Mouse (Mus musculus): Measurements from ENCODE around the gene Padi3. TPM values are rescaled to one million over a fixed set of nuclear protein-coding genes. Genes with fewer than 3 reads are reported as not detected.

Padi3 gene
- polyA plus RNA-seq, 1 experiment: 0.02 TPM

GRCm38 (mm10) chr4:140785217-140785616 lies 25.2 kb downstream of the Padi3 start:
- H3K36me3 ChIP-seq (replicated peaks; ENCODE audit: low read length): no peaks in the 10 kb centered on the region
- TF ChIP-seq FLI1 (IDR thresholded peaks at IDR 0.05; ENCODE audit: low read length) (no peak), GATA1 (IDR thresholded peaks at IDR 0.05; ENCODE audit: borderline replicate concordance, low read length) (no peak)
- H3K4me1 ChIP-seq: peaks cover 16% of the 10 kb centered on the region
- no peak overlapping the region for H3K4me3 ChIP-seq (replicated peaks)
- peaks cover 10% of the 10 kb centered on the region for H3K27me3 ChIP-seq (replicated peaks)
- peaks cover 35% of the 10 kb centered on the region for H3K9me3 ChIP-seq

GRCm38 (mm10) chr4:140784292-140784945 lies 26.0 kb downstream of the Padi3 start:
- Histone ChIP-seq H3K36me3 (replicated peaks; ENCODE audit: low read length) (no peaks in the 10 kb centered on the region), H3K9me3 (peaks cover 42% of the 10 kb centered on the region), H3K4me3 (replicated peaks) (no peak overlapping the region), H3K27me3 (replicated peaks) (peaks cover 14% of the 10 kb centered on the region), H3K4me1 (peaks cover 16% of the 10 kb centered on the region)
- no peak for TF ChIP-seq FLI1 (IDR thresholded peaks at IDR 0.05; ENCODE audit: low read length)
- TF ChIP-seq GATA1 (IDR thresholded peaks at IDR 0.05; ENCODE audit: borderline replicate concordance, low read length): no peak

- H3K36me3 ChIP-seq (replicated peaks; ENCODE audit: low read length): no peaks in the 10 kb centered on the region
- TF ChIP-seq FLI1 (IDR thresholded peaks at IDR 0.05; ENCODE audit: low read length) (no peak), GATA1 (IDR thresholded peaks at IDR 0.05; ENCODE audit: borderline replicate concordance, low read length) (no peak)
- peaks cover 47% of the 10 kb centered on the region for H3K9me3 ChIP-seq
- H3K4me3 ChIP-seq (replicated peaks): no peak overlapping the region
- H3K4me1 ChIP-seq: peaks cover 12% of the 10 kb centered on the region
- peaks cover 14% of the 10 kb centered on the region for H3K27me3 ChIP-seq (replicated peaks)
Measured at GRCm38 (mm10) chr4:140782821-140783220, 27.6 kb downstream of the Padi3 start.

GRCm38 (mm10) chr4:140780507-140780906 lies 29.9 kb downstream of the Padi3 start:
- H3K9me3 ChIP-seq: peaks cover 35% of the 10 kb centered on the region
- peaks cover 3% of the 10 kb centered on the region for H3K4me1 ChIP-seq
- TF ChIP-seq FLI1 (IDR thresholded peaks at IDR 0.05; ENCODE audit: low read length) (no peak), GATA1 (IDR thresholded peaks at IDR 0.05; ENCODE audit: borderline replicate concordance, low read length) (no peak)
- H3K36me3 ChIP-seq (replicated peaks; ENCODE audit: low read length): no peaks in the 10 kb centered on the region
- H3K27me3 ChIP-seq (replicated peaks): peaks cover 17% of the 10 kb centered on the region
- H3K4me3 ChIP-seq (replicated peaks): no peak overlapping the region

GRCm38 (mm10) chr4:140779803-140780397 lies 30.5 kb downstream of the Padi3 start:
- H3K4me1 ChIP-seq: no peaks in the 10 kb centered on the region; the same call in 1 of the 2 replicates
- H3K9me3 ChIP-seq: peaks cover 33% of the 10 kb centered on the region
- H3K27me3 ChIP-seq (replicated peaks): peaks cover 17% of the 10 kb centered on the region
- TF ChIP-seq GATA1 (IDR thresholded peaks at IDR 0.05; ENCODE audit: borderline replicate concordance, low read length): no peak
- no peak for TF ChIP-seq FLI1 (IDR thresholded peaks at IDR 0.05; ENCODE audit: low read length)
- H3K36me3 ChIP-seq (replicated peaks; ENCODE audit: low read length): no peaks in the 10 kb centered on the region
- no peak overlapping the region for H3K4me3 ChIP-seq (replicated peaks)

GRCm38 (mm10) chr4:140776623-140777022 lies 33.8 kb downstream of the Padi3 start:
- Histone ChIP-seq H3K4me1 (peaks cover 12% of the 10 kb centered on the region), H3K36me3 (replicated peaks; ENCODE audit: low read length) (no peaks in the 10 kb centered on the region), H3K9me3 (peaks cover 18% of the 10 kb centered on the region), H3K27me3 (replicated peaks) (peaks cover 18% of the 10 kb centered on the region), H3K4me3 (replicated peaks) (no peak overlapping the region)
- TF ChIP-seq FLI1 (IDR thresholded peaks at IDR 0.05; ENCODE audit: low read length) (no peak), GATA1 (IDR thresholded peaks at IDR 0.05; ENCODE audit: borderline replicate concordance, low read length) (no peak)

- Histone ChIP-seq H3K4me3 (replicated peaks) (no peak overlapping the region), H3K27me3 (replicated peaks) (peaks cover 17% of the 10 kb centered on the region), H3K36me3 (replicated peaks; ENCODE audit: low read length) (no peaks in the 10 kb centered on the region), H3K4me1 (peaks cover 19% of the 10 kb centered on the region), H3K9me3 (peaks cover 18% of the 10 kb centered on the region)
- TF ChIP-seq FLI1 (IDR thresholded peaks at IDR 0.05; ENCODE audit: low read length) (no peak), GATA1 (IDR thresholded peaks at IDR 0.05; ENCODE audit: borderline replicate concordance, low read length) (no peak)
Measured at GRCm38 (mm10) chr4:140775876-140776275, 34.6 kb downstream of the Padi3 start.

- H3K4me1 ChIP-seq: peaks cover 27% of the 10 kb centered on the region
- peaks cover 10% of the 10 kb centered on the region for H3K27me3 ChIP-seq (replicated peaks)
- peaks cover 9% of the 10 kb centered on the region; the same call in 1 of the 2 replicates for H3K9me3 ChIP-seq
- no peaks in the 10 kb centered on the region for H3K36me3 ChIP-seq (replicated peaks; ENCODE audit: low read length)
- no peak overlapping the region for H3K4me3 ChIP-seq (replicated peaks)
- no peak for TF ChIP-seq FLI1 (IDR thresholded peaks at IDR 0.05; ENCODE audit: low read length)
- no peak for TF ChIP-seq GATA1 (IDR thresholded peaks at IDR 0.05; ENCODE audit: borderline replicate concordance, low read length)
Measured at GRCm38 (mm10) chr4:140774893-140775292, 35.6 kb downstream of the Padi3 start.

- H3K4me3 ChIP-seq (replicated peaks): no peak within 1 kb of the TSS
- peaks cover 30% of the 10 kb centered on the region for H3K4me1 ChIP-seq
- peaks cover 8% of the 10 kb centered on the region for H3K27me3 ChIP-seq (replicated peaks)
- no peaks in the 10 kb centered on the region for H3K36me3 ChIP-seq (replicated peaks; ENCODE audit: low read length)
- peaks cover 5% of the 10 kb centered on the region; the same call in 1 of the 2 replicates for H3K9me3 ChIP-seq
- TF ChIP-seq GATA1 (IDR thresholded peaks at IDR 0.05; ENCODE audit: borderline replicate concordance, low read length): no peak
- no peak for TF ChIP-seq FLI1 (IDR thresholded peaks at IDR 0.05; ENCODE audit: low read length)
Measured at GRCm38 (mm10) chr4:140774025-140774800, 36.2 kb downstream of the Padi3 start, which contains the start of gene Padi4. Gene Padi4 (minus strand): TSS chr4:140774236.
